Mouse (Mus musculus) adrenal gland, adult 18-20 months (tissue): ENCODE measurements at regions not wholly inside any gene's neighbourhood (a gene's known extent, or its start where the extent isn't known, plus 50 kb on each side); places are given as distances from the start of the nearest gene placed in this dataset.

Experiments
- DNase-seq, 2 experiments: peaks; one replicate each; pipeline ENCODE4 v3.0.0; 2021 to 2022; ENCODE audit warnings: low spot score in 2 of 2

DNA sequence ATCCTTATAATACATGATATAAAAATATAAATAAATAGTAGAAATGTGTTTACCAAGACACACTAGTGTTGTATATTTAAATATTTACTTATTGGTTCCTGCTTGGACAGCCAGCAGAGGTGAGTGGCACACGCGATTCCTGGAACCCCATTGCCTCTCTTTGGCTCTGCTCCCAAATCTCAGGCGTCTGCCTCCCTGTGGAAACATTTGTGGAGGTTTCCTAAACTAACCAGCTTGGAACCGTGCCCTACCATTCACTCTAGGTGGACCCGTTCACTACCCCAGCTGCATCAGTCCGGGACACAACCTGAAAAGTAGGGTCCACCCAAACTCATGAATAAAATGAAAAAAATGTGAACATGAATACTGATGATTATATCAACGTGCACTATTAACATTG lies 404.0 kb upstream of the Defb41 start:
- no peak for DNase-seq

DNA sequence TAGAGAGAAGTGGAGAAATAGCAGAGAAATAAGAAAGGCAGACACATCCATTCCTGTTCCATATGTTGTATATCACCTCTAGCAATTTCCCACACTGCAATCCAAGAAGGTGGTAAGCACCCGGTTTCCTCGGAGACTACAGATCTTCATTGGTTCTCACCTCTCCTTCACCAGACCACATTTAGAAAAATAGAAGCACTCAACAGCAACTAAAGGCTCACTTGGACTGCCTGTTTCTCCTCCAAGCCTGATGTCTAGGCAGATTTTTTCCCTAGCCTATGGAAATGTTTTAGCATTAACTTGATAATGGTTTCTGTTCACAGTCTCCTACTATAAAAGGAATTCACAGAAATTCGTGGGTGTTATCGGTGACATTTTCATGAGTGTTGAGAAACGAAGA lies 403.3 kb upstream of the Defb41 start:
- DNase-seq = no peak

DNA sequence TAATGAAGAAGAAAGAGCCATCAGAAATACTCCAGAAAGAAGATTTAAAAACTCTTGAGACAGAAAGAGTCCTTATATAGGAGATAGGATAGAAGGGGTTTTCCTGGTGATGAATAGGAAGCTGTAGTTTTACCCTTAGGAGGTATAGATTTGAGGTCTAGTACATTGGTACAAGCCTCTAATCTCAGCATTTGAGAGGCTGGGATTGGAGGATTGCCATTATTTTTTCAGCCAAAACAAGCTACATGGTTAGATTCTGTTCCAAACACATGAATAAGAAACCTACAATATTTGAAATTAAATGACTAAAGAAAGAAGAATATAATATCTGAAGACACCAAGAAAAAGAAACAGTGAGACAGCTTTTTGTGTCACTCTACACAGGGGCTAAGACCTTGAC lies 375.9 kb upstream of the Defb41 start:
- no peak for DNase-seq

DNA sequence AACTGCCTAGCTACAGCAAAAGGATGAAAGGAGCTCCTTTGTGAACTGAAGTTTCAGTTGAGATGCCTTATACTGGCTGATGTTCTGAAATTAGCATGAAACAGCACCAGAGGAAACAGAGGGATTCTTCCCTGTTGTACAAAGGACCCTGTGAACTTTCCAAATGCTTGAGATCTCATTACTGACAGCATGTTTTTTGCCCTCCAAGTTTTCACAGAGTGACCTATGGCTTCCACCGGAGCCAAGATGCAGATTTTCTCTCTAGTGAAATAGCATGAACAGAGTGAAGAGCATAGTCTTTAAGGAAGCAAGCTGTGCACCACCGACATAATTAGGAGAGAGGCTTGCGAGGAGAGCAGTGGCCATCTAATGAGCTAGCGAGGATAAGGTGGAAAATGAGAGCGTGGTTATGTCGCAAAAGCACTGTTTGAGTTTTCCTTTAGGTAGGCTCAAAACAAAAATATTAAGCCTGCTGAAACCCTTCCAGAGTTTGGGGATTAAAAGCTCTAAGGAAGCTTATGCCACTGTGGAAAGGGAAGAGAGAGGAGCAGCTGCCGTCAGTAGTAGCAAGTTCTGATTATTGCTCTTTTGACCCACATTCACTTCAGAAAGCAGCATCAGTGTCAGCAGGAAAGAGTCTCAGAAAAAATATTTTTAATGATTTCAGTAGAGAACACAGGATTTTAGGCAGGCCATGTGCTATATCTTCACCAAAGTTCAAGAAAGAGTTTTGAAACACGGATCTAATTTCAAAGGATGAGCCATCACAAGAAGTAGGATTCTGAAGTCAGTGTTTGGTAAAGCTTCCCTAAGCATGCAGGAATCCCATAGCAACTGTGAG lies 374.7 kb upstream of the Defb41 start:
- no peak for DNase-seq

DNA sequence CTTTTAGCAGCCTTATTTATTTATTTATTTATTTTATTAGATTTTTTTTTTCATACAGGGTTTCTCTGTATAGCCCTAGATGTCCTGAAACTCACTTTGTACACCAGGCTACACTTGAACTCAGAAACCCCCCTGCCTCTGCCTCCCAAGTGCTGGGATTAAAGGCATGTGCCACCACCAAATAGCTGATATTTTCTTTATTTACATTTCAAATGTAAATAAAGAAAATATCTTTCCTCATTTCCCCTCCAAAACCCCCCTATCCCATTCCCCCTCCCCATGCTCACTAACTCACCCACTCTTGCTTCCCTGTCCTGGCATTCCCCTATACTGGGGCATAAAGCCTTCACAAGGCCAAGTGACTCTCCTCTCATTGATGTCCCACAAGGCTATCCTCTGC lies 372.4 kb upstream of the Defb41 start:
- DNase-seq = no peak

DNA sequence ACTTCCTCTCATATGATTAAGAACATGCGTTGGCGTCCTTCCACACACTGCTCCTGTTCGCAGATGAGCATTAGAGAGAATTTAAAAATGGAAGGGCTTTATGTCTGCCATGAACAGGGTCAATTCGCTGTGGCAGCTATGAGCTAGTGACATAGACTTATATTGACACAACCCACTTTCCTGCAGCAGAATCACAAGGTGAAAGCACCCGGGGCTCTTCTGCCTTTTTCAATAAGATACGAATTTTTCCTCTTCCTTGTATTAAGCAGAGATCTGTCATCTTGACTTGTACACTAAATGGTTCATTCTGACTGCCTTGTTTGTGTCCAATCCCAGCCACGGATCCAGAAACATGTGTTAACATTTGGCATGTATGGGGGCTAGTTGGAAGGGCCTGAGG lies 345.3 kb upstream of the Defb41 start:
- no peak for DNase-seq

DNA sequence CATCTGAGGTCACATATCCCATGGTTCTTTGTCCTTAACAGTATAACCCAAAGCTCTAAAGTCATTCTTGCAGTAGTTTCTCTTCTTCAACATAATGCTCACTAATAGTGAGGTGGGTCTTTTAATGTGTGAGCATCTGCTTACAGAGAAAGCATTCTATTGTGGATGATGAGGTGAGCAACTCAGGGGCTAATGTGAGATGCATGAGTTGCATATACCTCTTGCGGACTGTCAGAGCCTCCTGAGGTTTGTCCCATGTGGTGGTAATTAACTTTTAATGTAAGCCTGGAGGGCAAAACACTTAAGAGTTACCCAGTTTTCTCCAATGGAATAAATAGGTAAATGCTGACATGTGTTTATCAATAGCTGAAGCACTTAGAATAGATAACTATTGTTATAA lies 334.9 kb upstream of the Defb41 start:
- DNase-seq = no peak

DNA sequence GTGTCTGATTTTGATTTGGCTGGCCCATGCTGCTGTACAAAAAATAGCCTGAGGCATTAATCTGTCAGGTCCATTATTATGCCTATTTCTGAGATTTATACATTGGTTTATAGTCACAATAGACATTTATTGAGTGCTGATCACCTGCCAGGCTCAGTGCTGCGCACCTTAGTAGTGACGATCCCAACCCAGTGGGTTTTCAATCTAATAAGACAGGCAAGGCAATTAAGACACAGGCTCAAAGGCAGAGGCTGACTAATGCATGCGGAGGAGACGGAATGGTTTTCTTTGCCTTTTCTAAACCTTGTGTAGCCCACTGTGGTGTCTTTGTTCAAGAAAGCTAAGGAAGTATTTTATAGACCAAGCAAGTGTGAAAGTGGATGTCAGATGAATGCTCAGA lies 334.0 kb upstream of the Defb41 start:
- no peak for DNase-seq

DNA sequence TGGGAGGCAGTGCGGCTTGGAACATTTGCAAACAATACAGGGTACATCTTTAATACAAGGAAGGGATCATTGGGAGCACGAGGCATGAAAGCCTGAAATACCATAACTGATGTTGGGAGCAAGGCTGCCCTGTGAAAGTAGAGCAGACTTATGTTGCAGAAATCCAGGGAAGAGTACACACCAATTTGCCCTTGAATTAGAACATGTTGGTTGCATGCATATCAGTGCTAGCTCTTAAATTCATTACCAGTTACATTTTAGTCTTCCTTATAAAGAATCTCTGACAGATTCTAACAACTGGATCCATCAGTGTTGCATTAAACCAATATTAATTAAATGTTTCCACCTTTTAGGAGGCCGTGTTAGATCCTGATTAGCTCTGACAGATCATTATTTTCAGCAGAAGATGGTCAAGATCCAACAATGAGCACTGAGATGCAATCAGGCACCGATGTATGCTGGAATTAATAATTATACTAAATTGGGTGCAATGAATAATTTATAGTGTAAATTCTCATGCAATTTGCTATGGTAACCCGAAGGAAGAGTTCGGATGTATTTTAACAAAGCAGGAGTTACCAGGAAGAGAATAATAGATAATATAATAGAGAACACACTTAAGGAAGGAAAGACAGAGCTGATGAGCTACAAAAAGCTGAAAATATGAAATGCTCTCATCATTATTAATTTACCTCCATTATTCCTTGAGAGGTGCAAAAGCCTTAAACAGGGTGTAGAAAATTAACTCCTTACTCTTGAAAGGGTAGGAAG lies 318.6 kb upstream of the Defb41 start:
- DNase-seq = no peak

DNA sequence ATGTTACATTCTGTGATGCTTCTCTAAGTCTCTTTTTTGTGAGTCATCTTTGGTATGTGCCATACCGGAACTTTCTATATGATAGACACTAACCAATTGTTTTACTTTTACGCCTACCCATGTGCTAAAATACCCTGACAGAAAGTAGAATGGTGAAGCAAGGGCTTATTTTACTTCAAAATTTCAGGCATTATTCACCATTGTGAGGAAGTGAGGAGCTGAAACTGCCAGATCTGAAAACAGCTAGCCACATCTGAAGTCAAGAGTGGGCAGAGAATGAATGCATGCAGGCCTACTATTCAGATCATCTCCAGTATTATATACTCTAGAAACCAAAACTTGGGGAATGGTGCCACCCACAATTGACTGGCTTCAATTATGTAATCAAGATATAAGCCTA lies 313.7 kb upstream of the Defb41 start:
- DNase-seq = no peak

DNA sequence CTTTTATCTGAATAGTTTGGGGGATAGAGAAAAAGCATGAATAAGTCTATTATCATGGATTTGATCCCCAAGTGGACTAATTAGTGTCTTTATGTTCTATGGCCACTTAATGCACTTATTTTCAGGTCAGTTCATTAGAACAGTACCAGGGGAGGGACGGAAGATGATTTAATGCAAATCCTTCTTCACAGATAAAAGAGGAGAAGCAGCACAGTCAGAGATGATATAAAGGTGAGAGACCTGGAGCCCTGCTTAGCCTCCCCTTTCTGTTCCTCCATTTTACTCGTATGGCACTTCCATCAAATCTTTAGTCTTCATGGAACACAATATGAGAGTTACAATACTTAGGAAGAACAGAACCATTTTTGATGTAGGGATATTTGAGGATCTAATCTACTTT lies 302.1 kb upstream of the Defb41 start:
- DNase-seq = no peak

DNA sequence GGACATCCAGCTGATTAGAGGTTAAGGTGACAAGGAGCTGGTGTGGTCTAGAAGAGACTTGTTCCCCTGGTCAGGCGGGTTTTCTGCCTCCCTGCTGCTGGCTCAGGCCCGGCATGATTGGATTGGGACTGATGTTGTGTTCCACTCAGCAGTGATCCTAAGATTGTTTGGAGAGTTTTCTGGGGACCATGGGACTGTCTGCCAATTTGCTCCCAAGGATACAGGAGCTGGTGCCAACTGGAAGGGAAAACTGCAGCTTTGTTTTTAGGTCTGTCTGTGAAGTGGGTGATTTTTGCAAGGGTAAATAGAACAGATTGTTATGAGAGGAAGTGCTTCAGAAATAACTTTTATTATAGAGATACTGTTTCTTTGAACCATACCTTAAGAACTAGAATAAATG lies 286.3 kb upstream of the Defb41 start:
- DNase-seq = no peak

DNA sequence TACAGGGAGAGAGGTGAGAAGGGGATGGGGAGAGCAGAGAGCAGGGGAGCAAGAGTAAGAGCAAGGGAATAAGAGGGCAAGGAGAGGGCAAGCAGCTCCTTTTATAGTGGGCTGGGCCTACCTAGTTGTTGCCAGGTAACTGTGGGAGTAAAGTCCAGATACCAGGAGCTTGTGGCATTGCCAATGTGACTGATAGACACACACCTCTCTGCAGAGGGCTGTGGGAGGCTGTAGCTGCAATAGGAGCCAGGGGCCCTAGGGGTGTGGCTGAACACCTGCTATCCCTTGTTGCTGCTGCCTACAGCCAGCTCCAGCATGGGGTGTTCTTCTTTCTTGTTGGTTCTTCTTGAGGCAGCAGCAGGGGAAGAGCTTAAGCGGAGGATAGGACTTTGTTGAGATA lies 266.8 kb upstream of the Defb41 start:
- DNase-seq = no peak

DNA sequence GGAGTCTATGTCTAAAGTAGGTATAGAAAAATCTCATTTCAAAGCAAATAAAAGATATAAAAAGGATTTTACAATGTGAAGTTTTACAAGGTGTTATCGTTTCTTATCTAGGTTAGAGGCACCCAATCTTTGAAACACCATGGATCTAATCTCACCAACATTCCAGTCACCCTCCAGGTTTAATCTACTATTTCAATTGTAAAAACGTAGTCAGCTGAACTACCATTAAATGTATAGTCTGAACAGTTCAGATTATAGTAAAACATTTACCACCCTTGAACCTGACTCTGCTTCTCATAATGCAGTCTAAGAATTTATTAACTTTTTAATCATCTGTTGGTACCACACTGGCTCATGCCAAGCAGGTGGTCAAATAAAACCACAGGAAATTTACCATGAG lies 259.5 kb upstream of the Defb41 start:
- no peak for DNase-seq

DNA sequence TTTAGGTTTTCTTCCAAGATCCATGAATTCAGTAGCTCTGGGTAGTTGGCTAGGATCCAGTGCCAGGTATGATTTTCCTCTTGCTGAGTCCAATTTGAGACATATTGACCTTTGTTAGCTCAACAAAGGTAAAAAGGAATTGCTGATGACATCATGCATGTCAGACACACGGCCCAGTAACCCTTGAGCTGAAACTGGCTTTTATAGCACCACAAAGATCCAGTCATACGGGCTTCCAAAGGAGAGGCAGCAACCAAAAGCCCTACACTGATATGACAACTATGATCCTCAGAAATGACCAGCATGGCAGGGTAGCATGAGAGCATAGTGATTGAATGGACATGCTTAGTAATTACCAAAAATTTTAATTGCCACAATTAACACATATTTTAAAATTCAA lies 258.0 kb upstream of the Defb41 start:
- DNase-seq = no peak

DNA sequence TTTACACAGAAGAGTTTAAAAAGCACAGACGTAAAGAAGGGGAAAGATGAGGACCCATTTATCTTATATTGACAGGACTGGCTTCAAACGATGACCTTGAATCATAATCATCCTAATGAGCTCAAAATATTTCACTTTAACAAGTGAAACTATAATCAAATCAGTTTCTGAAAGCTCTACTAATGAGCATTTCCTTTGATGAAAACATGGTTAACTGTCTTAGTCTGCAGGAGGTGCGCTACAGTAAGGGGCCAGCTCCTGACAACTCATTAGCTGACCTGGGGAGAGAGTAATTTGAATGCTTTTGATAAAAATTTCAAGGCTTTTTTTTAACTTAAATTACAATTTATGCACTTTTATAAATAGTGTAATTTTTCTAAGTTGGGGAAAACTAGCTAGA lies 247.8 kb upstream of the Defb41 start:
- DNase-seq = no peak

DNA sequence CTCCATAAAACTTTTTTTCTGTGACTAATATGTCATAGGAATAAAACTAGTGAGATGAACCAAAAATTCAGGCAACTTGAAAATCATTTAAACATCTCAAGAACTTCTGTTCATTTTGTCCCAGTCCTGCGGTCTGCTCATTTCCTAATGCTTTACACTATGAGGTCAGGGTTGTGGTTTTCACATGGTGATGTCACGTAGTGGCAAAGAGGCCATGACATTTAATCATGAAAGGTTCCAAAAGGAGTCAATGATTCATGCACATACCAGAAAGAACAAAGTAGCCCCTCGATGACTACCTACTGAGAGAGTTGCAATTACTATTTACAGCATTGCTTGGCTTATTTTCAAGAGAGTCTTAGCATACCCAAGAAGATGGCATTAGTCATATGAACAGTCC lies 233.6 kb upstream of the Defb41 start:
- peak in 1 of 2 experiments; percentile 20 for DNase-seq

DNA sequence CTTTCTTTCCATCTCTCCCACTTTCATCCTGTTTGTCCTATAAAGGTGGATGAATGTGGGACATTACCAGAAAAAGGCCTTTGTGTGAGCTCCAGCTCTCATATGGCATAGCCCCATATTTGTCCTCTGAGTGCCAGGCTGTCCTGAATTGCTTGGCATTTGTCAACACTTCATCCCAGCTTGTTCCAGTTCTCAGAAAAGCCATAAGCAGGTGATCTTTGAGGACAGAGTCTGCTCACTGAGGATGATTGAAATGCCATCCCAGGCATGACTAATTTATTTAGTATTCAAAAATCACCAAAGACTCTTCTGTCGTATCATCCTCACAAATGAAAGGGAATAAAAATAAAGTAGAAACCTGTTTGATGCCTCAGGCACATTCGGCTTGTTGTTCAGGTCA lies 203.6 kb upstream of the Defb41 start:
- no peak for DNase-seq

DNA sequence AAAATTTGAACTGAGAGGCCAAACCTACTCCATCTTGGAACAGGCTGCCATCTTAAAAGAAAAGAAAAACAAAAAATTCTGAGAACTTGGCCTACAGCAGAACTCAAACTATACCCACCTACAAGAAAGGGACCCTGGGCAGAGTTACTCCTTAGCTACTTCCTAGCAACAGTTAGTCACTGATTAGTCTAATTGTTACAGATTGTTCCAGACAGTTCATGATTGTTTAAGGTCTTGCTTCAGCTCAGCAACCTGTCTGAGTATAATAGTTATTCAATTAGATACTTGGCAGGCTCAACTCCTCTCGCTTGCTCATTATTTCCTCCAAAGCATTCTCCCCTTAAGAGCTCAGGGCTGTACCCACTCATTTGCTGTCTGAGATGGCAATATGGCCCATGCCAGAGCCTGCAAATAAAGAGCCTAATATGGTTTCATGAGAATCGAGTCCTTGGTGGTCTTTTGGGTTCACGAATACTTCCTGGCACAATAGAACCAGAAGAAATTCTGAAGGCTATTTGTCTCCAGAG lies 200.4 kb upstream of the Defb41 start:
- DNase-seq = no peak

DNA sequence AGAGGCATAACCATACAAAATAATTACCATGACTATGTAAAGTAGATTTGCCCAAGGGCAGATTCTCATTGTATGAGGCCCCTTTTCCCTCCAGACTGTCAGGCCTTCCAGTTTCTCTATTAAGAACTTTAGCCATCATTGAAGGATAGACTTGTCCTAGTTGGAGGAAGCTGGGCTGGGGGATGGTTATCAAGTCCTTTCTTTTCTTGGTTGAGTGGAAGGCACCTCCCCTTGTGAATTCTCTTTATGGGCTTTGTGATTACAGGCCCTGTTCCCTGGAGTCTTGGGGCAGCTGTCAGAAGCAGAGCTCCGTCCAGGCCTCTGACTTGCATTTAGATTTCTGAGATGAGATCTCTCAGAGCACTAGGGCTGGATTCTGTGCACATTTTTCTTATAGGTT lies 198.3 kb upstream of the Defb41 start:
- no peak for DNase-seq

DNA sequence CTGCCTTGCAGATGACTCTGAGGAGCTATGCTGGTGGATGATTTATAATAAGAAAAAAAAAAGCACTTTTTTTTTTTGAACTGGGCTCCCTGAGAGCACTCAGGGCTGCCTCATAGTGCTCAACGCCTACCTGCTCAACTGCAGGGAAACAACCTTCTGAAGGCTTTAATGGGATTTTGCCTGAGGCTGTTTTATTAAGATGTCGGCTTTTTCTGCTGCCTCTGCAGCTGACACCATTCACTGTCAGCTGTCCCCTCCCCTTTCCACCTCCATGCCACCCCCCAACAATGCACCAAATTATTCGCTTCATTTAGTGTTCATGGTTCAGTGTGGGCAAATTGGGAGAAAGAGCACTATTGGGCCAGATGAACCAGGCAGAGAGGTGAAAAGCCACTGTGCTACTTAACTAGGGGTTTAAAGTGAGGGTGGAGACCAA lies 151.4 kb upstream of the Defb41 start:
- DNase-seq = no peak

DNA sequence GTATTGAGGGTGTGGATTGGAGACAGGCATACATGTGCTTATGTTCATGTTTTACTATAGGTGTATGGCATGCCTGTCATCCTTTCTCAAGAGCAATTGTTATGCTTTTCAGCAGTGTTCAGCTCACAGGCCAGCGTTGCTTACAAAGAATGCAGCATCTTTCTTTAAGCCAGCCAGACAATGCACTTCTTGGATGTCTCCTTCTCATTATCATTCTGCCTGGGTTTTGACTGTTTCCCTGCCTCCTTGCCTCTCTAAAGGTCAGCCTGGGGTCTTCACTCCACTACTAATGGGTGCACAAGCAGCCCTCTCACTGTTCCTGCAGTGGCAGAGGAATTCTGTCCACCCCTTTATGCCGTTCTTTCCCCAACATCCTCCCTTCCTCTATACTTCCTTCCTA lies 150.9 kb upstream of the Defb41 start:
- DNase-seq = no peak

DNA sequence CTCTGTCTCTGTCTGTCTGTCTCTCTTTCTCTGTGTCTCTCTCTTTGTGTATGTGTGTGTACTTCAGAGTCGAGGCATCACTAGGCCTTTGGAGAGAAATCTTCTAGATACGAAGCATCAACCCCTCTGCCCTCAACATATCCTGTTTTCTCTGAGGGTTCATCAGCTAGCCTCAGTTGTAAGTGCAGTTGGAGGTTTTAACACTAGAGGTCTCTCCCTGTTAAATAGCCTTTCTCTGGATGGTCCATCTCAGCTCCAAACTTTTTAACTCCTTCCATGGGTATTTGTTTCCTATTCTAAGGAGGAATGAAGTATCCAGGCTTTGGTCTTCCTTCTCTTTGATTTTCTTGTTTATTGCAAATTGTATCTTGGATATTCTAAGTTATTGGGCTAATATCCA lies 147.8 kb upstream of the Defb41 start:
- no peak for DNase-seq
